Mouse (Mus musculus) brain, embryonic 14.5 days (tissue): ENCODE measurements around the gene Kdm5c.

ENCODE experiments used
- CTCF ChIP-seq: fragments of 200-500 bp; IDR thresholded peaks from 2 replicates; pipeline ENCODE4 v1.5.1; 2012; ENCODE audit warnings: inconsistent platforms, mild to moderate bottlenecking, moderate library complexity, borderline replicate concordance; ENCODE audit not compliant: insufficient read depth, insufficient read length; ENCODE audit errors: extremely low read depth
- POLR2A ChIP-seq: fragments of 200-500 bp; IDR thresholded peaks from 2 replicates; pipeline ENCODE4 v1.6.1; 2012; ENCODE audit warnings: mild to moderate bottlenecking, inconsistent platforms, borderline replicate concordance; ENCODE audit not compliant: poor library complexity, insufficient read depth, insufficient read length, severe bottlenecking; ENCODE audit errors: extremely low read depth

GRCm38 (mm10) chrX:152205486-152205885, 27.3 kb upstream of the Kdm5c start:
- TF ChIP-seq CTCF (no peak), POLR2A (no peak)
